Mouse (Mus musculus): ENCODE results near the gene Ooep. TPM values are rescaled to one million over a fixed set of nuclear protein-coding genes. Genes with fewer than 3 reads are reported as not detected.

Ooep gene
- total and polyA plus RNA-seq, 3 experiments, result not detected

DNA sequence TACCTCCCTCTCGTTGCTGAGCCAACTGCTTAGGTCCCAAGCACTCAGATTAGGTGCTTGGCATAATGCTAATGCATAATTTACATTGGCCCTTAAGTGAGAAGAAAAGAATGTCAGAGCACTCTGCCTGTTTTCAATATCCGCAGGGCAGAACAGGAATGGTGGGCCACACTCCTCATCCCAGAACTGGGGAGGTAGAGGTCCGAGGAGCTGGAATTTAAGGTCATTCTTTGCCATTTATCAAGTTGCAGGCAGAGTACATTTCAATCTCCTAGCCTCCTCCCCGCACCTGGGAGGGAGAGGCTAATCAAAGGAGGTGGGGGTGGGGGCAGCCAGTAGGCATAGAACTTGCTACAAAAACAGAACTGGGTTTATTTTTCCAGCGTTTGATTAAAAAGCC is 4.1 kb downstream of the Ooep start:
- no peak for DNase-seq (ENCODE audit: low read depth, low spot score)
- H3K4me3 ChIP-seq (ENCODE audit: control insufficient read depth in 1 of 2, insufficient read depth in 1 of 2, low read depth in 2 of 2, low read length in 2 of 2), result no peak overlapping the region
- H3K36me3 ChIP-seq (ENCODE audit: control insufficient read depth in 1 of 2, insufficient read depth in 2 of 2, low read length in 2 of 2), result no peaks in the 10 kb centered on the region
- TF ChIP-seq TCF12 (IDR thresholded peaks at IDR 0.05; ENCODE audit: low read depth, low read length), result no peak
- no peak for TF ChIP-seq KAT2A (conservative IDR thresholded peaks at IDR 0.05; ENCODE audit: low read depth, low read length)
- no peak for TF ChIP-seq MYC (IDR thresholded peaks at IDR 0.05; ENCODE audit: low read depth, low read length)
- no peak for TF ChIP-seq ELF1 (IDR thresholded peaks at IDR 0.05; ENCODE audit: low read depth, low read length)
- TF ChIP-seq ZC3H11A (IDR thresholded peaks at IDR 0.05; ENCODE audit: low read depth, low read length), result no peak
- TF ChIP-seq RCOR1 (IDR thresholded peaks at IDR 0.05; ENCODE audit: low read depth, low read length), result no peak
- no peak for TF ChIP-seq JUND (IDR thresholded peaks at IDR 0.05; ENCODE audit: low read depth, low read length)
- no peak for TF ChIP-seq TBP (IDR thresholded peaks at IDR 0.05; ENCODE audit: low read depth, low read length)
- TF ChIP-seq CTCF (IDR thresholded peaks at IDR 0.05 in 2 of 3, conservative IDR thresholded peaks at IDR 0.05 in 1 of 3; ENCODE audit: control insufficient read depth in 1 of 3, insufficient read depth in 1 of 3, low read depth in 2 of 3, low read length in 3 of 3, poor library complexity in 1 of 3, severe bottlenecking in 1 of 3), result no peak
- no peak for TF ChIP-seq UBTF (IDR thresholded peaks at IDR 0.05; ENCODE audit: borderline replicate concordance, insufficient read depth, low read depth, low read length)
- TF ChIP-seq SIN3A (IDR thresholded peaks at IDR 0.05; ENCODE audit: low read length), result no peak
- no peaks in the 10 kb centered on the region for H3K4me1 ChIP-seq (ENCODE audit: control insufficient read depth in 1 of 2, insufficient read depth in 2 of 2, low read length in 2 of 2)
- no peak overlapping the region for H3K9ac ChIP-seq (ENCODE audit: control insufficient read depth, low read depth, low read length, poor library complexity, severe bottlenecking)
- H3K79me2 ChIP-seq (ENCODE audit: control insufficient read depth, insufficient read depth, low read length, poor library complexity), result no peaks in the 10 kb centered on the region
- H3K9me3 ChIP-seq (replicated peaks; ENCODE audit: insufficient read depth, low read length), result no peaks in the 10 kb centered on the region
- peaks cover 5 to 10% of the 10 kb centered on the region in 2 experiments for H3K27me3 ChIP-seq (ENCODE audit: control insufficient read depth in 1 of 2, insufficient read depth in 2 of 2, low read length in 2 of 2)
- H3K27ac ChIP-seq (ENCODE audit: control insufficient read depth, low read depth, low read length), result no peak overlapping the region

DNA sequence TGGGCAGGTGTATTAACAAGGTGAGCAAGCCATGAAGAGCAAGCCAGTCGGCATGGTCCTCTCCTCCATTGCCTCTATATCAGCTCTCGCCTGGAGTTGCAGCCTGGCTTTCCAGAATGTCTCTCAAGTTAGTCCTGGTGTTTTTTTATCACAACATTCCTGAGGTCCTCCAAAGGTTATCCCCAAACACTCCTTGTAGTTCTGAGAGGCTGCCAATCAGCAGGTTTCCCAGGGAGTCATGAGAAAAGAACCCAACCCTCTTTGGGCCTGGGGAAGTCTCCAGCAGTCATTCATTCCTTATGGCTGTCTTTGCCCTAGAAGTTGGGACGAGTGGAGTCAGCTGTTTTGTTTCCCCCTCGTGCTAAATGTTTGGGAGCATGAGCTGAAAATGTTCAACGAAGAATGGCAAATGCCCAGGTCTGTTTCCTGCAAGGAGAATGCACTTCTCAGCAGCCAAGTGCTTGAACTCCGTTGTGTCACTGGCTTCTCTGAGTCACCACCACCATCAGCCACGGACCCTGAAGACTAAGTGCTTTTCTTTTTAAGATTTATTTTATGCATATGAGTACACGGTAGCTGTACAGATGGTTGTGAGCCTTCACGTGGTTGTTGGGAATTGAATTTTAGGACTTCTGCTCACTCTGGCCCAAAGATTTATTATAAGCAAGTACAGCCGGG is 5.6 kb downstream of the Ooep start:
- no peaks in the 10 kb centered on the region for H3K4me1 ChIP-seq (ENCODE audit: control insufficient read depth in 1 of 2, insufficient read depth in 2 of 2, low read length in 2 of 2)
- TF ChIP-seq BHLHE40 (IDR thresholded peaks at IDR 0.05; ENCODE audit: borderline replicate concordance, low read depth, low read length), result no peak
- no peak for TF ChIP-seq MAZ (IDR thresholded peaks at IDR 0.05; ENCODE audit: low read depth, low read length)
- TF ChIP-seq MAFK (IDR thresholded peaks at IDR 0.05; ENCODE audit: borderline replicate concordance, low read depth, low read length), result no peak
- TF ChIP-seq USF1 (IDR thresholded peaks at IDR 0.05; ENCODE audit: low read depth, low read length), result no peak
- TF ChIP-seq MAX (IDR thresholded peaks at IDR 0.05; ENCODE audit: low read length), result no peak
- H3K9me3 ChIP-seq (replicated peaks; ENCODE audit: insufficient read depth, low read length), result no peaks in the 10 kb centered on the region
- no peak overlapping the region for H3K27ac ChIP-seq (ENCODE audit: control insufficient read depth, low read depth, low read length)
- no peak overlapping the region for H3K9ac ChIP-seq (ENCODE audit: control insufficient read depth, low read depth, low read length, poor library complexity, severe bottlenecking)
- H3K36me3 ChIP-seq (ENCODE audit: control insufficient read depth in 1 of 2, insufficient read depth in 2 of 2, low read length in 2 of 2), result no peaks in the 10 kb centered on the region
- DNase-seq (ENCODE audit: low read depth, low spot score), result no peak
- H3K4me3 ChIP-seq (ENCODE audit: control insufficient read depth in 1 of 2, insufficient read depth in 1 of 2, low read depth in 2 of 2, low read length in 2 of 2), result no peak overlapping the region
- H3K27me3 ChIP-seq (ENCODE audit: control insufficient read depth in 1 of 2, insufficient read depth in 2 of 2, low read length in 2 of 2), result peaks cover 4 to 13% of the 10 kb centered on the region in 2 experiments; a peak in 3 of 4 replicates
- H3K79me2 ChIP-seq (ENCODE audit: control insufficient read depth, insufficient read depth, low read length, poor library complexity), result no peaks in the 10 kb centered on the region
